Mouse (Mus musculus) ZHBTc4 (cell line): ENCODE measurements at regions not wholly inside any gene's neighbourhood (a gene's known extent, or its start where the extent isn't known, plus 50 kb on each side); places are given as distances from the start of the nearest gene placed in this dataset.

Experiments
- DNase-seq: peaks from one replicate; pipeline ENCODE4 v3.0.0-alpha.2; 2011; ENCODE audit warnings: low read depth, low spot score

DNA sequence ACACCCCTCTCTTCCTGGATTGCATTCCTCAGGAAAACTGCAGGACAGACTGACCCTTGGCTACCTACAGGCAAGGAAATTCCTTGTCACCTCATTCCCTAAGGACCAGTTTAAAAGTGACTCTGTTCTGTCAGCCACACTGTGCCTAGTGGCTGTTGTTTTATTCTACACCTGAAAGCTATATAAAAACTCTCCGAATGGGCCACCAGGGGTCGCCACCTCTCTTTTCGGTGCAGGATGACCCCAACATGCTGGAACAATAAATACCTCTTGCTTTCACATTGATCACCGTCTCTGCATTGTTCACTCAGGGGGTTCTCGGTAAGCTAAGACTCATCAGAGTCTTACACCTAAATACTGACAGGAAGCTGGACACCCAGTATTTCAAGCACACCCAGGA lies 1382.6 kb upstream of the Dsel start:
- DNase-seq: peak; percentile 62

DNA sequence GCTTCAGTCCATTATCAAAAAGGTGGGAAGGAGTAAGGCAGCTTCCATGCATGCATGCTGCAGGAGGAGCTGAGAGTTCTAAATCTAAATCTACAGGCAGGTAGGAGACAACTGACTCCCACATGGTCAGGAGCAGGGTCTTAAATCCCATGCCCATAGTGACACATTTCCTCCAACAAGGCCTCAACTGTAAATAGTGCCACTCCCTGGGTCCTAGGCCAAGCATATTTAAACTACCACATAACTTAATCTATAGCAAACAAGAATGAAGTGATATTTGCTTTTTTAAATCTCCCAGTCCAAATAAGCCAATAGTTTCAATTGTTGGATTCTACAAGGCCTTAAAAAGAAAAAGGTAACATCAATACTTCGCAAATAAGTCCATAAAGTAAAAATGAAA lies 1345.4 kb upstream of the Dsel start:
- DNase-seq: no peak

- no peak for DNase-seq
Measured at GRCm38 (mm10) chr1:113204019-113204418, 1339.3 kb upstream of the Dsel start.

- DNase-seq: no peak
Measured at GRCm38 (mm10) chr1:113194116-113194812, 1329.5 kb upstream of the Dsel start.

- DNase-seq: no peak
Measured at GRCm38 (mm10) chr1:113163173-113163572, 1298.5 kb upstream of the Dsel start.
